Mouse (Mus musculus) neural tube, embryonic 13.5 days (tissue): ENCODE measurements around the gene Tnfrsf13b. TPM values are rescaled to one million over a fixed set of nuclear protein-coding genes. Genes with fewer than 3 reads are reported as not detected.
"Not testable (repeated sequence)": the region's sequence is repeated elsewhere in the genome, so short reads cannot be mapped to it uniquely, and the experiment has no call there.

Experiments
- ATAC-seq: fragments of 200-750 bp; cut with Nextera tagmentation; 2 replicates; pipeline ENCODE4 v1.8.0; 2017; ENCODE audit warnings: low read depth, mild to moderate bottlenecking, moderate TSS enrichment, moderate library complexity
- H3K27ac ChIP-seq: fragments of 300-500 bp; sonication (generic); replicated peaks from 2 replicates; pipeline ENCODE4 v1.5.1; 2015; ENCODE audit warnings: moderate library complexity, mild to moderate bottlenecking, inconsistent platforms
- H3K27me3 ChIP-seq: fragments of 300-500 bp; sonication (generic); 2 replicates; pipeline ENCODE4 v1.6.1; 2015; ENCODE audit warnings: mild to moderate bottlenecking, inconsistent platforms
- H3K36me3 ChIP-seq: fragments of 300-500 bp; sonication (generic); 2 replicates; pipeline ENCODE4 v1.6.1; 2015; ENCODE audit warnings: mild to moderate bottlenecking, inconsistent platforms
- H3K4me1 ChIP-seq: fragments of 300-500 bp; sonication (generic); replicated peaks from 2 replicates; pipeline ENCODE4 v1.6.1; 2015; ENCODE audit warnings: inconsistent platforms
- H3K4me2 ChIP-seq: fragments of 300-500 bp; sonication (generic); 2 replicates; pipeline ENCODE4 v1.6.1; 2015; ENCODE audit warnings: inconsistent platforms, mild to moderate bottlenecking, moderate library complexity
- H3K4me3 ChIP-seq: fragments of 300-500 bp; sonication (generic); 2 replicates; pipeline ENCODE4 v1.5.1; 2015; ENCODE audit warnings: mild to moderate bottlenecking, inconsistent platforms
- H3K9ac ChIP-seq: fragments of 300-500 bp; sonication (generic); 2 replicates; pipeline ENCODE4 v1.6.1; 2015; ENCODE audit warnings: moderate library complexity, mild to moderate bottlenecking, inconsistent platforms
- H3K9me3 ChIP-seq: fragments of 300-500 bp; sonication (generic); 2 replicates; pipeline ENCODE4 v1.6.1; 2016; ENCODE audit warnings: inconsistent platforms
- WGBS: fragments of 180-500 bp; shearing (Covaris S2); methylation state at CpG from one replicate; pipeline ENCODE4 v1.1.7; 2015; 5-methylcytosine and 5-hydroxymethylcytosine counted together
- polyA plus RNA-seq: library from polyadenylated mRNA; unstranded; fragments of >200 nt; fragmentation: Nextera tagmentation; extraction: Ambion mirVana; gene quantifications from 2 replicates; pipeline ENCODE4 v1.2.1, GENCODE M21; 2015

Gene Tnfrsf13b
- polyA plus RNA-seq, 1 experiment from 2014 or later = 1.5 TPM

DNA sequence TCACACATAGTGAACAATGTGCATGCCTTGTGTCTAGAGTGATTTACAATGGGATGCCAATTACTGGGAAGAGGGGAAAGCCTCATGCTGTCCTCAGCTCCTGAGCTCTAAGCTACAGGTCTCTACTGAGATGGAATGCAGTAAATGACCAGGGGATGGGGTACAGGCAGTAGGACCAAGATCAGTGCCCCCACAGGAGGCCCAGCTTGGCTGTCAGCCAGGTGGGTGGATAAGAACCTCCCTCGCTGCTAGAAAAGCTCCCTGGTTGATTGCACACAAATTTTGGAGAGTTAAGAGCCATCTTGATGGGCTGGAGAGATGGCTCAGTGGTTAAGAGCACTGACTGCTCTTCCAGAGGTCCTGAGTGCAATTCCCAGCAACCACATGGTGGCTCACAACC is 15.6 kb upstream of the Tnfrsf13b start:
- Histone ChIP-seq H3K9me3 (no peaks in the 10 kb centered on the region), H3K9ac (no peak overlapping the region), H3K36me3 (no peaks in the 10 kb centered on the region), H3K4me1 (no peaks in the 10 kb centered on the region), H3K4me3 (no peak overlapping the region), H3K27ac (no peak overlapping the region), H3K27me3 (no peaks in the 10 kb centered on the region), H3K4me2 (no peak overlapping the region)
- 41% methylated on average over 1 of the region's 1 CpGs for WGBS
- ATAC-seq = no peak

DNA sequence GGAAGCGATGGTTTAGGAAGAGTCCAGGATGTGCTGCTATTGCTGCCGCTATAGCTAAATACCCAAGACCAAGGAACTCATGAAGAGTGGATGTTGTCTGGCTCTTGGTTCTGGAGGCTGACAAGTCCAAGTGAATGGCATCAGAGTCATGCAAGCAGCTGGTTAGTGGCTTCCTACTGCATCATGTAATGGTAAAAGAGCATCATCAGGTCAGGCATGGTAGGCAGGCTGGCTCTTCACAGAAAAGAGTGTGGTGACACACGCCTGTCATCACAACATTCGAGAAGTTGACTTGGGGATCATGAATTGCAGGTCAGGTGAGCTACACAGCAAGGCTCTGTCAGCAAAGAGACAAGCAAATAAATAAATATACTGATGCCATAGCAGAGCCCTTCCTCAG is 15.1 kb upstream of the Tnfrsf13b start:
- 90% methylated on average over 4 of the region's 4 CpGs for WGBS

DNA sequence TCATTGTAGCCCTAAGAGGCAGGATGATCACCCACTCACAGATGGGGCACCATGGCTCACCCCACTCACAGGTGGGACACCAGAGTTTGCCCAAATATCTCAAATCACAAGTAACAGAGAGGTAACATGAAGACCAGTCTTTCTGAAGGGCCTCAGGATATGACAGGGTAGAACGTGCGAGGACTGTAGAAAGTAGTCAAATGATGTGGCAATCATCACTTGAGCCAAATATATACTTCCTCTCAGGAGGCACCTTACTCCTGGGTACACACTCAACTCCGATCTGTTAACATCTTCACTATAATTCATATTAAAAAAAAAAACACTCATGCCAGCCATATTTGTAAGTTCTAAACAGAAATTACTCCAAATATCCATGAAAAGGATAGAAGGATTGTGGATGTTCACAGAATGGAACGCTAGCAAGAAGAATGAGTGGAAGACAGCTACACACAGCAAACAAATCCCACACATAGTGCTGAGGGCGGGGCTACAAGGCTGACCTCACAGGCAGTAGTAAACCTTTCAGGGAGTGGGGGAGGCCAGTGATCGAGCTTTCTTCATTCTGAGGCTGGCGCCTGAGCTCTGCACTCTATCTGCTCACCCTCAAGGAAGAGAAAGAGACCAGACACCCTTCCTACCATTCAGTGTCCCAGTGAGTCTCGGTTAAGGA is 14.1 kb upstream of the Tnfrsf13b start:
- Histone ChIP-seq H3K4me3 (no peak overlapping the region), H3K27me3 (no peaks in the 10 kb centered on the region), H3K4me1 (no peaks in the 10 kb centered on the region), H3K36me3 (no peaks in the 10 kb centered on the region), H3K9me3 (no peaks in the 10 kb centered on the region), H3K9ac (no peak overlapping the region), H3K27ac (no peak overlapping the region), H3K4me2 (no peak overlapping the region)
- no peak for ATAC-seq
- 84% methylated on average over 8 of the region's 8 CpGs for WGBS

More for the DNA sequence above, 15.1 kb upstream of the Tnfrsf13b start:
- Histone ChIP-seq H3K4me3 (no peak overlapping the region), H3K27me3 (no peaks in the 10 kb centered on the region), H3K27ac (no peak overlapping the region), H3K36me3 (no peaks in the 10 kb centered on the region), H3K9me3 (no peaks in the 10 kb centered on the region), H3K4me2 (no peak overlapping the region), H3K4me1 (no peaks in the 10 kb centered on the region), H3K9ac (no peak overlapping the region)
- ATAC-seq = no peak

DNA sequence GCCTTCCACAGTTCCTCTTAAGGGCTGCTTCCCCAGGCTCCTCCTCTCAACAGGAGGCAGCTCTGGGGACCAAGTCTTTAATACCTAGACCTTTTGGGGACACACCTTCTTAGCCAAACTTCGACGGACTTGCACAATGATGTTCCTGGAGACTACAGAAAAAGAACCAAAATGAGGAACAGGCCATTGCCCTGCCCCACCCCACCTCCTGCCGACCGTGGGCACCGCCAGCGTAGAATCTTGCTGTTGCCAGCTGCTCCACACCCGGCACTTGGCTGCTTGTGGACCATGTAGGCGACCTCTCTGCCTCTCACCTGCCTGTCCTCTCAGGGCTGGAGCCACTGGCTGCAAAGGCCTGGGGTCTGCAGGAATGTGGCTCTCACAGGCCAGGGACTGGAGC is 10.3 kb upstream of the Tnfrsf13b start:
- WGBS = 67% methylated on average over 8 of the region's 8 CpGs
- Histone ChIP-seq H3K4me3 (no peak overlapping the region), H3K9ac (no peak overlapping the region), H3K27ac (no peak overlapping the region), H3K9me3 (no peaks in the 10 kb centered on the region), H3K36me3 (no peaks in the 10 kb centered on the region), H3K27me3 (no peaks in the 10 kb centered on the region), H3K4me1 (no peaks in the 10 kb centered on the region), H3K4me2 (no peak overlapping the region)
- ATAC-seq = no peak

DNA sequence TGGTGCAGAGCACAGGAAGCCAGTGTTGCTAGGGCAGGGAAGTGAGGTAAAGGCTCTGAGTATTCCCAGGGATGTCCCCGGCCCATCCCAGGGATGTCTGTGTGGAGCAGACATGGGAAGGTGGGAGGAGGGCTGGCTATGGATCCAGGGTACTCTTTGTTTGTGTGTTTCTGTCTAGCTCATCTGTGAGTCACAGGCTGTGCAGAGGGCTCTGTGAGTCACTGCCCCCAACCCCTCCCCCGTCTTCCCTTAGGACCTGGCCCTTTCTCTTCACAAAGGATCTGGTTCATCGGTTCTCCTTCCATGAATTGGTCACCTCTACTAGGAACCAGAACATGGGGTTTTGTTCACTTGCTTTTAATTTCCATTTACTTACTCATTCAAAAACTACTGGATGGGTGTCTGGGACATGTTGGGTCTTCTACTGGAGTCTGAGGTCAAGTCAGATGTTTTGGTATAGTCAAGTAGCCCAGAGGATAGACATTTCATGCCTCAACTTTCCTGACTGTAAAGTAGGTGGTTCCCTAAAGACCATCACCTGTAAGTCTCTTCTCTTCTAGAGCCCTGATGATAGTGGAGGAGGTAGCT is 6.5 kb upstream of the Tnfrsf13b start:
- H3K4me1 ChIP-seq = no peaks in the 10 kb centered on the region
- no peak overlapping the region for H3K4me3 ChIP-seq
- H3K27ac ChIP-seq = no peak overlapping the region
- no peaks in the 10 kb centered on the region for H3K9me3 ChIP-seq
- H3K9ac ChIP-seq = no peak overlapping the region
- H3K4me2 ChIP-seq = no peak overlapping the region
- H3K27me3 ChIP-seq = no peaks in the 10 kb centered on the region
- no peak for ATAC-seq
- no peaks in the 10 kb centered on the region for H3K36me3 ChIP-seq
- 86% methylated on average over 3 of the region's 3 CpGs for WGBS

DNA sequence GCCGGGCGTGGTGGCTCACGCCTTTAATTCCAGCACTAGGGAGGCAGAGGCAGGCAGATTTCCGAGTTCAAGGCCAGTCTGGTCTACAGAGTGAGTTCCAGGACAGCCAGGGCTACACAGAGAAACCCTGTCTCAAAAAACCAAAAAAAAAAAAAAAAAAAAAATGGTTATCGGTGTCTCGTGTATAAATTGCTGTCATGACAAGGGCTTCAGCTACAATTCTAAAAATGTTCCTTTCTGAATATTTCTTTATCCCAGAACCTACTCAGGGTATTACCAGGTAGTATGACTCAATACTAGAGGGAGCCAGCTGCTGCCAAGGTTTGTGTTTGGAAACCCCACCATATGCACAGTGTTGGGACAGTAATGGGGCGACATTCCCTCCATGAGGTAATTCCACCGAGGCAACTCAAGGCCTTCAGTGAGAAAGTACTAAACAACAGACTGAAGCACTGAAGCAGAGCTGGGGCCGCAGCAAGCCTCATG is 4.2 kb upstream of the Tnfrsf13b start:
- no peak for ATAC-seq
- Histone ChIP-seq H3K36me3 (no peaks in the 10 kb centered on the region), H3K27me3 (no peaks in the 10 kb centered on the region), H3K9ac (no peak overlapping the region), H3K27ac (no peak overlapping the region), H3K9me3 (no peaks in the 10 kb centered on the region), H3K4me2 (no peak overlapping the region), H3K4me3 (no peak overlapping the region), H3K4me1 (no peaks in the 10 kb centered on the region)
- WGBS = 85% methylated on average over 9 of the region's 9 CpGs

DNA sequence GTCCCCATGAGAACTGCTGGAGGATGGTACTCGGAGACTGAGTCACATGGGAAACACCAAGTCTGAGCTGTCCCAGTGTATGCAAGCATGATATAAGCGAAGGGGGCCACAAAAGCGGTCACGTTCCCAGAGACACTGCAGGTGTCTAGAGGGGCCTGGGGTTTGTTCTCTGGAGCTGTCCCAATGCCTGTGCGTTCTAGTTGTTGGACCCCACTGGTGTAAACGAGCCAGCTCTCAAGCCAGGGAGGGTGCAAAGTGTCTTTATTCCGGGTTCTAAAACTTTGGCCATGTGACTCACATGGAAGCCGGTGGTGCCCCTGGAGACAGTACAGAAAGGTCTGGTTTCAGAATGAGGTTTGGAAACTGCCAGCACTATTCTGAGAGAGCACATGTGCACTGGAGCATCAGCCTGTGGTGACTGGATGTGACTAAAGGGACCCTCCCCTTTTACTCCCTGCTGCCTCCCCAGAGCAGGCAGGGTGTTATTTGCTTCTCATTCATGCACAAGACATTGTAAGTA is 3.7 kb upstream of the Tnfrsf13b start:
- ATAC-seq = no peak
- H3K9ac ChIP-seq = no peak overlapping the region
- H3K4me2 ChIP-seq = no peak overlapping the region
- no peak overlapping the region for H3K4me3 ChIP-seq
- H3K27me3 ChIP-seq = no peaks in the 10 kb centered on the region
- H3K9me3 ChIP-seq = no peaks in the 10 kb centered on the region
- no peaks in the 10 kb centered on the region for H3K36me3 ChIP-seq
- no peaks in the 10 kb centered on the region for H3K4me1 ChIP-seq
- WGBS = 86% methylated on average over 8 of the region's 8 CpGs
- no peak overlapping the region for H3K27ac ChIP-seq

DNA sequence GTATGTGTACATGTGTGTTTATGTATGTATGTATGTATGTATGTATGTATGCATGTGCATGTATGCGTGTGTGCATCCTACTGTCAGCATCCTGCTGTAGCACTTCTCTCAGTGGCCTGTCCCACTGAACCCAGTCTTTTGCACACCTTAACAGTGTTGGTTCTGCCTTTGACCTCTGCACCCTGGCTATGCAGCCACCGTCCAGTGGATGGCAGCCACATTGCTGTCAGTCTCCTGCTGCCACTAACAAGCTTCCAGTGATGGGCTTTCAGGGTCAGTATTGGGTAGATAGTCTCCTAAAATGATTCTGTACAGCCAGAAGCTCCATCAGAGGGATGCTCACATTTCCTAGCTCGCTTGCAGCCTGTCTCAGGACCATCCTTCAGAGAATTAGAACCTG is 2.7 kb upstream of the Tnfrsf13b start:
- H3K36me3 ChIP-seq = no peaks in the 10 kb centered on the region
- no peaks in the 10 kb centered on the region for H3K27me3 ChIP-seq
- no peak overlapping the region for H3K9ac ChIP-seq
- no peaks in the 10 kb centered on the region for H3K9me3 ChIP-seq
- 72% methylated on average over 3 of the region's 3 CpGs for WGBS
- H3K4me2 ChIP-seq = no peak overlapping the region
- no peak overlapping the region for H3K4me3 ChIP-seq
- no peak for ATAC-seq
- no peak overlapping the region for H3K27ac ChIP-seq
- H3K4me1 ChIP-seq = no peaks in the 10 kb centered on the region

DNA sequence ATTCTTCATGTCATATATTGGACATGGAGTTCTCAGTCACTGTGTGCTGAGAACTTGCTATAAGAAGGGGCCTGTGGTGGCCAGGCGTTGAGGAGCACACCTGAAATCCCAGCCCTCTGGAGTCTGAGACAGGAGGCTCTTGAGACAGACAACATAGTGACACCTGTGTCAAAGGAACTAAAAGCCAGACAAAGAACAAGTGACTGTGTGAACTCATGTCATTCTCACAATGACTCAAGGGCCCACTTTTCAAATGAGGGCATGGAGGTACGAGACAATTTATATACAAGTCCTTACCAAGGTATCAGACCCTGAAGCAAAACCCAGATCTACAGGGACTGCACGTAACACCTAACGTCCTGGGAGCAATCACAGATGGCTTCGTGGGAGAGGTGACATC is 585 bp upstream of the Tnfrsf13b start:
- Histone ChIP-seq H3K9ac (no peak overlapping the region), H3K9me3 (no peaks in the 10 kb centered on the region), H3K27ac (no peak overlapping the region), H3K36me3 (no peaks in the 10 kb centered on the region), H3K27me3 (no peaks in the 10 kb centered on the region), H3K4me1 (no peaks in the 10 kb centered on the region), H3K4me2 (no peak overlapping the region), H3K4me3 (no peak overlapping the region)
- ATAC-seq = no peak
- 89% methylated on average over 5 of the region's 5 CpGs for WGBS

DNA sequence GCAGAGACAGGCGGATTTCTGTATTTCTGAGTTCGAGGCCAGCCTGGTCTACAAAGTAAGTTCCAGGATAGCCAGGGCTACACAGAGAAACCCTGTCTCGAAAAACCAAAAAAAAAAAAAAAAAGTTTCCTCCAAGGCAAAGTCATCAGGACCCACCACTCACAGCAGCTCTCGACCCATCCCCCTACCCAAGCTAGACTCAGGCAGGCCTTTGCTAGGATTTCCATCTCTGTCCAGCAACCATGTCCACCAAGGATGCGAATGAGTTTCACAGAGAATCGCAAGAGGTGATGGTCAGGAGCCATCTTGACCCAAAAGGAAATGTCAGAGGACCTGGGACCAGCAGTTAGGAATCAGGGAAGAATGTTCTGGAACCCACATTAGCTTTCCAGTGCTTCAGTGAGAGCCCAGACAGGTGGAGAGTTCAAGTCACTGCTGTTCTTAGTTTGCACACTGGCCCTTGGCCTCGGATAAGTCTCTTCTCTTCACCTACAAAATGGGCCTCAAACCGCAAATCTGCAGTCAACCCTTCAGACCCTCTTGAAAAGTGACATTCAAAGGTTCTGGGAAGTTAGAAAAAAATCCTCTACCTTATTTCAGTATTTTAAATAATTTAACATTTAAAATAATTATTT is 983 bp downstream of the Tnfrsf13b start:
- H3K9me3 ChIP-seq = no peaks in the 10 kb centered on the region
- H3K9ac ChIP-seq = no peak overlapping the region
- no peak overlapping the region for H3K4me2 ChIP-seq
- 93% methylated on average over 8 of the region's 8 CpGs for WGBS
- ATAC-seq = no peak
- no peaks in the 10 kb centered on the region for H3K36me3 ChIP-seq
- no peak overlapping the region for H3K4me3 ChIP-seq
- H3K4me1 ChIP-seq = no peaks in the 10 kb centered on the region
- no peaks in the 10 kb centered on the region for H3K27me3 ChIP-seq
- no peak overlapping the region for H3K27ac ChIP-seq

DNA sequence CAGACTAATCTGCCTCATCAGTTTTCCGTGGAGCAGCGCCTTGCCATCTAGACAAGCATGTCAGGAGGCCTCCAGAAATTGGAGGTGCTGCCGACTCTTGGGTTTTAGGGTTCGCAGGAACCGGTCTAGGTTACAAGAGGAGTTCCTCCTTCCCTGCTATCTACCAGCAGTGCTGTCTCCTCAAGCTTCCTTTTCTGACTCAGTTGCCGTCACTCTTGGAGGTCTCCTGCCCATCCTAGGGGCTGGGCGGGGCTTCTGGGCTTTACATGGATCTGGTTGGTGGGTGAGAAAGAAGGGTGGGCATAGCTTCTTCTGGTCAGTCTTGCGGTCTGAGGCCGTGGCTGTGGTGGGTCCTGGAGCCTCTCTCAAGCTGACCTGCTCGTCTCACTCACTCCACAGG is 2.8 kb downstream of the Tnfrsf13b start:
- H3K4me2 ChIP-seq = no peak overlapping the region
- no peak for ATAC-seq
- H3K36me3 ChIP-seq = no peaks in the 10 kb centered on the region
- no peaks in the 10 kb centered on the region for H3K4me1 ChIP-seq
- H3K4me3 ChIP-seq = no peak overlapping the region
- no peak overlapping the region for H3K27ac ChIP-seq
- no peak overlapping the region for H3K9ac ChIP-seq
- H3K9me3 ChIP-seq = no peaks in the 10 kb centered on the region
- 53% methylated on average over 10 of the region's 10 CpGs for WGBS
- H3K27me3 ChIP-seq = no peaks in the 10 kb centered on the region

DNA sequence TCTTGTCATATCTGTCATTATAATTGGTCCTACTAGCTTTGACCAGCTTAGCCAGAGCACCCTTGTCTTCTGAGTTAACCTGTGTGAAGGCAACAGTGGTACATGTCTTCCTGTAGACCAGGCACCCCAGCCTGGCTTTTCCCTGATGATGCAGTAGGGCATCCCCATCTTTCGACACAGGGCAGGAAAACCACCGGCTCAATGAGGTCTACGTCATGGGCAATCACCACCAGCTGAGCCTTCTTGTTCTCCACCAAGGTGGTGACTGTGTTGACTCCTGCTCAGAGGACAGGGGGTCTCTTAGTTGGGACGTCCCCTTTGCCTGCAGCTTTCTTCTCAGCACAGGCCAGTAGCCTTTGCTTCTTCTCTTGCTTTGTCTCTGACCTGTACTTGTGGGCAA is 4.1 kb downstream of the Tnfrsf13b start:
- H3K4me3 ChIP-seq, H3K4me1 ChIP-seq, ATAC-seq, H3K9me3 ChIP-seq, H3K4me2 ChIP-seq, H3K9ac ChIP-seq, H3K36me3 ChIP-seq, H3K27me3 ChIP-seq, H3K27ac ChIP-seq: not testable (repeated sequence)
- 88% methylated on average over 4 of the region's 4 CpGs for WGBS
